Mouse (Mus musculus) c-Kit-positive CD71-positive TER-119-negative erythroid progenitor cells, embryonic 14.5 days (primary cell): ENCODE measurements around the gene Aldoc.
"Not testable (repeated sequence)": the region's sequence is repeated elsewhere in the genome, so short reads cannot be mapped to it uniquely, and the experiment has no call there.

Experiments used
- DNase-seq: peaks from one replicate; pipeline ENCODE4 v3.0.0-alpha.2; 2013; ENCODE audit warnings: low read depth

The Aldoc gene

DNA sequence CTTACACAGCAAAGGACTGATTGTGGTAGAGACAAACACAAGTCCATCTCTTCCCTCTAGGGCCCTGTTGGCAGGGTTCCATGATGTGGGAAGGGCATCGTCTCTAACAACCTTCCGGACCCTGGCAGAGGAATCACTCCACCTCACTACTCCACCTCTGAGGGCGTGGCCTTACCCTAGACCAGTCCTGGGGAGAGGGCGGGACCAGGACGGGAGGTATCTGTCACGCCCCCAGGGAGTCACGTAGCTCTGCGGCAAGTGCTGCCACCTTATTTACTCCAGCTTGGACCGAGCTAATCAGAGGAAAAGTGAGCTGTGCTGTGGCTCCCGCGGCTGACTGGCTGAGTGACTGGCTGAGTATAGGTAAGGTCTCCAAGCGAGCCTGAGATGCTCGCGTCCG lies at the start of gene Aldoc:
Gene Aldoc (plus strand): TSS at position 109 of the 400 bp plus-strand sequence.
- DNase-seq: peak; percentile 92

DNA sequence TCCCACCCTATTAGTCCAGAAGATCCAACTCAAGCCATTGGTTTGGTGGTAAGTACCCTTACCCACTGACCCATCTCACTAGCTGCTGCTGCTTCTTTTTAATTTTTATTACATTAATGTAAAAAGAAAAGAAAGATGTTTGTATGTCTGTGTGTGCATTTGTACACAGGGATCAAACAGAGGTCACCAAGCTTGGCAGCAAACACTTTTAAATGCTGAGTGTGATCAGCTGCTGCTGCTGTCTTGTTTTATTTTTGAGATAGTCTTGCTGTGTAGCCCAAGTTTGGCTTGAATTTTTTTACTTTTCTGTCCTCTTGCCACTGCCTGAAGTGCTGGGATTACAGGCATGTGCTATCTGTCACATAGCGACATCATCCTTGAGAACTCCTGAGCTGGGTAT lies 47.2 kb upstream of the Aldoc start:
- no peak for DNase-seq

DNA sequence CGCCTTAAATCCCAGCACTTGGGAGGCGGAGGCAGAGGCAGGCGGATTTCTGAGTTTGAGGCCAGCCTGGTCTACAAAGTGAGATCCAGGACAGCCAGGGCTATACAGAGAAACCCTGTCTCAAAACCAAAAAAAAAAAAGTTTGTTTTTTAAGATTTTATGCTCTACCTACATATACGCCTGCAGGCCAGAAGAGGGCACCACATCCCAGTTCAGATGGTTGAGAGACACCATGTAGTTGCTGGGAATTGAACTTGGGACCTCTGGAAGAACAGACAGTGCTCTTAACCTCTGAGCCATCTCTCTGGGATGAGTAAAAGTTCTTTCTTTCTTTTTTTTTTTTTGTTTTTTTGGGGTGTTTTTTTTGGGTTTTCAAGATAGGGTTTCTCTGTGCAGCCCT lies 46.6 kb upstream of the Aldoc start:
- not testable (repeated sequence) for DNase-seq

DNA sequence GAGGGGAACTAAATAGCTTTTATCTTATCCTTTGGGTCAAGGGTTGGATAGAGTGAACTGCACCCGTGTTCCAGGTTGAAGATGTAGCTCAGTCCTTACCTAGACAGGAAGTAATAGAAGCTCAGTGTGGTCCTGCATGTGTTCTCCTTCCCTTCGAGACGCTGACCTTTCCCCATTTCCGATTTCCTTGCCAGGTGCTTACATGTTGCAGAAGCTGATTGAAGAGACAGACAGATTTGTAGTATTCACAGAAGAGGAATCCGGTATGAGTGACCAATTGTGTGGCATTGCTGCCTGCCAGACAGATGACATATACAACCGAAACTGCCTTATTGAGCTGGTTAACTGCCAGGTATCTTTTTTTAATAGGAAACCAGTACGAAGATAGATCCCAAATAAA lies 43.9 kb upstream of the Aldoc start:
- no peak for DNase-seq

DNA sequence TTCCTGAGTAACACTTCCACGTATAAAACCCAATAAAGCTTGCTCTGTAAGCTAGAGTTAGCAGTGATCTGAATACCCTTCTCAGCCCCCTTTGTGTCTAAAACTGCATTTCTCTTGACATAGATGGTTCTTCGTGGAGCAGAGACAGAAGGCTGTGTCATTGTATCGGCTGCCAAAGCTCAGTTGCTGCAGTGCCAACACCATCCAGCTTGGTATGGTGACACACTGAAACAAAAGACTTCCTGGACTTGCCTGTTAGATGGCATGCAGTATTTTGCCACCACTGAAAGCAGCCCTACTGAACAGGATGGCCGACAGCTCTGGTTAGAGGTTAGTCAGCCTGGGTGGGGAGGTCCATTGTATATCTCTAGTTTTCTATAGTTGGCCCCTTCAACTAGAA lies 43.2 kb upstream of the Aldoc start:
- no peak for DNase-seq

DNA sequence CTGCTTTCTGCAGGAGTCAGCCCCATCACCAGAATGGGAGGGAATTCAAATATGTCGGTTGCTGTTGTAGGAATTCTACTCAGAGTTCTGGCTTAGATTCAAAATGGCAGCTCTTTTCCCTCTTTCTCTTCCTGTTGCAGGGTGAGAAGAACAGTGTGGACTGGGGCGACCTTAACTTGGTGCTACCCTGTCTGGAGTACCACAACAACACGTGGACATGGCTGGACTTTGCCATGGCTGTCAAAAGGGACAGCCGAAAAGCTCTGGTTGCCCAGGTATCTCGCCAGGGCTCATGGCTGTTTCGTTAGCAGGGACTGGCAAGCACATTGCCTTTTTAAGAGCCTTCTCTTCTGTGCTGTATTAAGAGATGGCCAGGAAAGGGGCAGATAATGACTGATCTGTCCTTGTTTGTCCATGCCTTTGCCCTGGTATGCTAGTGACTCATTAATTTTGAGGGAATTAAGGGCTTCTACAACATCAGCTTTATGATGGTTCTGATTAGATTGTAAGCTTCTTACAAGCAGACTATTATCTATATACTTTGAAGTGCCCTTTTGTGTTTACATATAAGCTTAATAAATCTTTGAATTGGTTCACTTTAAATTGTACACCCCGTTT lies 33.5 kb upstream of the Aldoc start:
- no peak for DNase-seq

DNA sequence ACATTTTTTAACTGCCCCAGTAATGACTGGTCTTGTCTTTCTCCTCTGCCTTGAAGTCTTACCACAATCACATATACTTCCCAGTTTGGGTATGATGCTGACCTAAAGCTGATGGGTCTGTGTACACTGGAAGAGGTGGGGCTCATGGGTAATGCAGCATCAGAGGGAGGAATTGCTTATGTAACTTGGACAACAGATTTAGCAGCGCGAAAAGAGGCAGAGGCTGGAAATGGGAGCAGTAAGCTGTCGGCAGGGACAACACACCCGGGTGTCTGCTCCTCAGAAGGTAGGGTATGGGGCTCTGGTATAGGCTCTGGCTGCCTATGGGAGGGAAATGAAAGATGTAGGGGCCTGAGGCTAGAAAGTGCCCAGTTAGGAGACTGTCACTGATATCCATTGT lies 32.1 kb upstream of the Aldoc start, which contains the start of gene BC030499:
Gene BC030499 (plus strand): TSS at position 188 of the 400 bp plus-strand sequence.
- no peak for DNase-seq

DNA sequence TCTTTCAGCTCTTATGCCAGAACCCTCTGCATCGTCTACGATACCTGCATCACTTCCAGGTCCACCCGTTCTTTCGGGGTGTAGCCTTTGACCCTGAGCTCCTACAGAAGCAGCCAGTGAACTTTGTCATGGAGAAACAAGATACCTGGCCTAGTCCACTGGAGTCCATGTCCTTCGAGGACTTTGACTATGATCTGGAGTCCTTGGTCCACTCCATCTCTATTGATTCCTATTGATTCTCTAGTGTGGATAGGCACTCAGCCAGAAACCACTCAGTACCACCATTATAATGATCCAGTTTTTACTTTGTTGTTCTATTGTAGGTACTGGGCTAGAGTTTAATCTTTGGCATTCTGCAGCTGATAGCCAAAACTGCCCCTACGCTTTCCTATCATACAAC lies 28.2 kb upstream of the Aldoc start:
- DNase-seq: no peak

DNA sequence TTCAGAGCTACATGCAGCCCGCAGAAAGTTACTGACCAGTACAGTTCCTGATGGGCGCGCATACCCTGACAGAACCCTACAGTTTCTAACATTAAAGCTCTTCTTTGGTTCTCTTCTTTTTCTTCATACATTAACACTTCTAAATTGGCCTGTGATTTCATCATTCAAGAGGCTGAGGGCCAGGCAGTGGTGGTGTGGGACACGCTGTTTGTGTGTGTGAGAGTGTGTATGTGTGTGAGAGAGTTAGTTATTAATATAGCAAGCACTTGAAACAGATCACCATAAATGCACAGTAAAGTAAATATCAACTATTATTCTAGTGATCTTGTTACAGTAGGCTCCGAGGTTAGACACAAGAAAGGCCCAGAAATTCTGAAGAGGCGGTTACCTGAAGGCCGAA lies 21.9 kb upstream of the Aldoc start:
- no peak for DNase-seq

DNA sequence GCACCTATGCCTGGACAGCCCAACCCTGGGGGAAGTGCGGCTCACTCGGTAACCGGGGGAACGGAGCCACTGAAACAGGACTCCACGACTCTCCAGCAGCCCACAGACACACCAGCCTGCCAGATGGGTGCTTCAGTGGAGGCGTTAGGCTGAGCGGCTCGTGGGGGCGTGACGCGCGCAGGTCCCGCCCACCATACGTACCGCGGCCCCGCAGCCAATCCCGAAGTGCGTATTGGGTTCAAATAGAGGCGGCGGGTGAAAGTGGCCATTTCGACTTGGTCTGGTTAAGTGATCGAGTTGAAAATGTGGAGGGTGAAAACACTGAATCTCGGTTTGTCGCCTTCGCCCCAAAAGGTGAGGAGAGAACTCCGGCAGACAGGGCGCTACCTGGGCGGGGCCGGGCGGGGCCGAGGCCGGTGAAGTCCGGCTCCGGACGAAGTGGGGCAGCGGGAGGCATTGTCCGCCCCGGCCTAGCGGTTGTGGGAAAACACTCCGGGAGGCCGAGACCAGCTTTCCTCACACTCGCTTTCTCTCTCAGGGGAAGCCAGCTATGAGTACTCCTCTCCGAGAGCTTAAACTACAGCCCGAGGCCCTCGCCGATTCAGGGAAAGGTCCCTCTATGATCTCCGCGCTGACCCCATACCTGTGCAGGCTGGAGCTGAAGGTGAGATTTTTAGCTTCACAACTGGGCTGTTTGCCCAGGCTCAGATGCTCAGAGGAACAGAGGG lies 21.2 kb upstream of the Aldoc start, which contains the start of gene Spag5:
Gene Spag5 (plus strand): TSS at position 173 of the 728 bp plus-strand sequence.
- DNase-seq: peak; percentile 83

DNA sequence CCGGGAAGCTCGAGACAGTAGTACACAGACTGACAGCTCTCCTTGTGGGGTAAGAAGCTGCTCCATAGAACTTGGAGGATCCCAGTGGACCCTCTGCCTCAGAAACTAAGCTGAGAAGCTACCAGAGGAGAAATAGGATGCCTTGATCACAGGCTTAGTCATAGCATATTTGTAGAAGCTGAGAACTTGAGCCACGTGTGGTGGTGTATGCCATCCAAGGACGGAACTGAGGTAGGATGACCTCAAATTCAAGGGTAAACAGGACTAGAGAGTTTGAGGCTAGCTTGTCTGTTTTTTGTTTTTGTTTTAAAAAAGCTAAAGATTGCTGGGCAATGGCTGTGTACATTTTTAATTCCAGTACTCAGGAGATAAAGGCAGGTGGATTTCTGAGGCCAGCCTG lies 17.5 kb upstream of the Aldoc start:
- DNase-seq: no peak

DNA sequence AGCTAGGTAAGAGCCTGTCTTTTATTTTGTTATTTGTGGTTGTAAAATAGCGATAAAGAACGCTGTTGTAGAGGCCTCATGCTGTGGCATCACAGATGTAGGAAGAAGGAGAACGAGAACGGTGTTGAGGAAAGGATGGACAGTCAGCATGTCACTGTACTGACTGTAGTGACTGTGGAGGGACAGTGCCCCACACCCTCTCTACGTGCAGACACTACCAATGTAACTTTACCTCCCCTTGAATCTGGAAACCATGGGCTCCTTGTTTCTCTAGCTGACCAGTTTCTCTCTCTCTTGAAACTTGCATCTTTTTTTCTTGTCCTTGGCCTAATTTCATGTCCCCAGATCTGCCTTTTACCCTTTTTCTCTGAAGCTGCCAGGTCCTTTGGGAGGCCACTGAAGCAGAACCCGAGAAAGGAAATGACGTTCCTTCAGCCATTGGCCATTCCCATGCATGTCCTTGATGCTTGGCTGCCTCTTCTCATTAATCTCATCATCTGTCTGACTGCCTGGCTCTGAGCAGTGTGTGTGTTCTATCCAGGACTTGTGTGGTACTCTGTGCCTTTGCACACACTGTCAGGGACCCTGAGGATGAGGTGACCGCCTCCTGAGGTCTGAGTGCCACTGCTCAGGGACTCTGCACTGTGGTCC lies 11.8 kb upstream of the Aldoc start:
- DNase-seq: no peak

DNA sequence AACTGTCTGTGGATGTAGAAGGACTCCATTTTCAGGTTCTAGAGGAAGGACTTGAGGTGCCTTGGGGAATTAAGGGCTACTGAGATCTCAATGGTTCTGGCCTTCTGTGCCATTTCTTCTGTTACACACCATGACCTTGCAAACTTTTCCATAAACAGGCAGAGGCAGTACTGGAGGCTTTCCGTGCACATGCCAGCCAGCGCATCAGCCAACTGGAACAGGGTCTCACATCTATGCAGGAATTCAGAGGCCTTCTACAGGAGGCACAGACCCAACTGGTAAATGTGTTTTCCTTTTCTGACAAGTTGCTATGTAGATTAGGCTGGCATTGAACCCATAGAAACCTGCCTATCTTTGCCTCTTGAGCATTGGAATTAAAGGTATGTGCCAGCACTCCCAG lies 9.1 kb upstream of the Aldoc start:
- DNase-seq: no peak

DNA sequence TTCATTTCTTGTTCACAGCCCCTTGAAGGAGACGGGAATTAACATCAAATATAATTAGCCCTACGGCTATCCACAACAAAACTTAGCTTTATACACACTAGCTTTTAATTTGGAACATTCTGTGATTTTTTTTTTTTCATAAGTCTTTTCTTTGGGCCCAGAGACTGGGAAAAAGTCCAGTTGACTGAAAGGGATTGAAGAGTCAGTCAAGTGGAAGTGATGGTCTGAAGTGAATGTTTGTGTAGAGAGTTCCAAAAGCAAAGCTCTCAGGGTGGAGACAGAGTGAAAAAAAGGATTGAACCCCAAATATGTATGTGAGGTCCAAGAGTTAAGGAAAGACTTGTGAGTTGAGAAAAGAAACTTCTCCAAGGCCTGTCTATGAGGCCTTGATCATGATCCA lies 4.4 kb upstream of the Aldoc start:
- no peak for DNase-seq

DNA sequence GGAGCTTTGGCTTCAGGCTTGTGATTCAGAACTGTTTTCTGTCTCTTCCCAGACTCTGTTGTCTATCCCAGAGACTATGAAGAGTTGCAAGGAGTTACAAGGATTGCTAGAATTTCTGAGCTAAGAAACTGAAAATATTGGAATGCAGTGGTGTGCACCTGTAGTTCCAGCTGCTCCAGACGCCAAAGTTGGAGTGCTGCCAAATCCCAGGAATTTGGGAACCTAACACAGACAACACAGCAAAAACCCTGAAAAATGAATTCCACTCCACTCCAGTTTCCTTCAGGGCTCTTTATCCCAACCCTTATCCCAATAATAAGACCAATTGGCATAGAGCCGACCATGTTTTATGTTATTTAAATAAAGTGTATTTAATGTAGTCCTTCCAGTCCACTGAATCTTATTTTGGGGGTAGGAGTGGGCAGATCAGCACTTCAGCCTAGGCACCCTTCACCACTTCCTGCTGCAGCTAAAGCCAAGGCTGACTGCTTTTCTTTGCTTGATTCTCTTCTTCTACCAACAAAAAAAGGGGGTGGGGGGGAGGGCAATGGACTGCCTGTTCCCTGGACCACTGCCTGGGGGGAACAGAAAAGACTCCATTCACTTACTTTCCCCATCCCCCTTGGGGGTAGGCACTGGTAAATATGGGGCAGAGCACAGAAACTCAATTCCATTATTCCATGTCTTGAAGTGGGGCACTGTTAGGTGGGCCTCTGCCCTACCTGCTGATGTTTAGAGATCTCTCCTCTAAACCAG lies 514 bp upstream of the Aldoc start:
- no peak for DNase-seq

DNA sequence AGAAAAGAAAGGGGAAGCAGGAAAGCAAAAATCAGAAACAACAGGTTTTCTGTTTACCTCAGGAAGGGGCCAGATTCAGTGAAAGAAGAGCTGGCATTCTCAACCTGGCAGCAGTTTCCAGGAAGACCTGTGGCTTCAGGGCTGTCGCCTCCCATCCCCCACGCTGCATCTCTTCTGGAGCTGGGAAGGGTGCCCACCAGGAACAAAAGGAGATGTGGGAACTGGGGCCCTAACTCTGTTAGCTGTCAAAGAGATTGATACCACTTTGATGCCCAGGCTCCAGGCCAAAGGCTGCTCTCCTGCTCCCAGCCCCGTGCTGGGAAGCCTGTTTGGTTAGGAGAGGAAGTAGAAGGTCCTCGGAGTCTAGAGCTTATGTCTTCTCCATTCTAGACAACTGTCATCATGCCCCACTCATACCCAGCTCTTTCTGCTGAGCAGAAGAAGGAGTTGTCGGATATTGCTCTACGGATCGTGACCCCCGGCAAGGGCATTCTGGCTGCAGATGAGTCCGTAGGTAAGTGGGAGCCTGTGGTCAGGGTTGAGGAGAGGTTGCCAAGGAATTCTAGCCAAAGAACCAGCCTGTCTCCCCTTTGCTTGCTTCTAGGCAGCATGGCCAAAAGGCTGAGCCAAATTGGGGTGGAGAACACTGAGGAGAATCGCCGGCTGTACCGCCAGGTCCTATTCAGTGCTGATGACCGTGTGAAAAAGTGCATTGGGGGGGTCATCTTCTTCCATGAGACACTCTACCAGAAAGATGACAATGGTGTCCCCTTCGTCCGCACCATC lies 1.4 kb downstream of the Aldoc start:
- no peak for DNase-seq

DNA sequence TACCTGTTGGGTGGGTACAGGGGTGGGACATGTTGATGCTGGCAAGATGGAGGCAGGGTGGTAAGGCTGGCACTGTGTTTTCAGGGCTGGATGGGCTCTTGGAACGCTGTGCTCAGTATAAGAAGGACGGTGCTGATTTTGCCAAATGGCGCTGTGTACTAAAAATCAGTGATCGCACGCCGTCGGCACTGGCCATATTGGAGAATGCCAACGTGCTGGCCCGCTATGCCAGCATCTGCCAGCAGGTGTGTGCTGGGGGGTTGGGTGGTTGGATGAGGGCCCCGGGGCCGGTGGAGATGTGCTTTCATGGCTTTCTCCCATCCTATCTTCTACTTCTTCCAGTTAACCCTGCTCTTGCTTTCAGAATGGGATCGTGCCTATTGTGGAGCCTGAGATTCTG lies 2.2 kb downstream of the Aldoc start:
- no peak for DNase-seq

DNA sequence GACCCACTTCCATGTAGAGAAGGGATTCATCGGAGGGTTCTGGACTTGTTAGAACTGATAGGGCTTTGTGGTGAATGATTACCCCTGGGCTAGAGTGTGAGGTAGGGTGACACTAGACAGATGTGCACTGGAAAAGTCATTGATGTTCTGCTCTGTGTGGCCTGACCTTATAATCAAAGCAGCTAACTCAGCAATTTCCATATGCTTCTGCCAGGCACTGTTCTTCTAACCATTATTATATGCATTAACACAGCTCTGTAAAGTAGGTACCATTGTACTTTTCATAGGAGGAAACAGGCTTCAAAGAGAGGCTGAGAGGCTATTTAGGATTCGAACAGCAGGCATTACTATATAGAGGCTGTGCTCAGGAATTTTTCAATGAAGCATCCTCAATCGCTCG lies 4.4 kb downstream of the Aldoc start:
- DNase-seq: no peak

DNA sequence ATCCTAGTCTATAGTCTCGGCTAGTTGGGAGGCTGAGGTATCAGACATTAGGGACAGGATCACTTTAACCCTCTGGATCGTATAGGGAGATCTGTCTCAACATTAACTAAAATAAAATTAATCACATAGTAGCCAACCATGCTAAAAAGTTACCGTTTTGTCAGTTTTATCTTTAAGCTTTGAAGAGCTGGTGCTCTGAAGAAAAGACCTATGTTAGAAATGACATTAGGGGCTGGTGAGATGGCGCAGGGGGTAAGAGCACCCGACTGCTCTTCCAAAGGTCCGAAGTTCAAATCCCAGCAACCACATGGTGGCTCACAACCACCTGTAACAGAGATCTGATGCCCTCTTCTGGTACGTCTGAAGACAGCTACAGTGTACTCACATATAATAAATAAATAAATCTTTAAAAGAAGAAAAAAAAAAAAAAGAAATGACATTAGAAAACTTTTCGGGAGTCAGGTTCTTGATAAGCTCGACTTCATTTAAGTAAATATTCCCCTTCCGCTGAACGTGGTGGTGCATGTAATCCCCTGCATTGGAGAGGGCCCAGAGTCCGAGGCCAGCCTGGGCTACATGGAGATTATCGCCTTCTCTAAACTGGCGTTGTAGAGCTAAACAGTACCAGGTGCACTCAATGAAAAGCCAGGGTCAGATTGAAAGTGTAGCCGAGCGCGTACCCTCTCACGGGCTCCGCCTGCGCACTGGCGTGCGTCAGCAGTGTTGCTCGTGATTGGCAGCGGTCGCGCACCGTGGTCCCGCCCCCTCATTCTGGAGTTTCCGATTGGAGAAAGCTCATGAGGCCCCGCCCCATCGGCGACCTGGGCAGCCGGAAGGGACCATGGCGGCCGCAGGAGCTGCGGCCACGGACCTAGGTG lies 5.1 kb downstream of the Aldoc start, which contains the start of gene Pigs:
Gene Pigs (plus strand): TSS at position 782 of the 878 bp plus-strand sequence.
- DNase-seq: peak; percentile 93

DNA sequence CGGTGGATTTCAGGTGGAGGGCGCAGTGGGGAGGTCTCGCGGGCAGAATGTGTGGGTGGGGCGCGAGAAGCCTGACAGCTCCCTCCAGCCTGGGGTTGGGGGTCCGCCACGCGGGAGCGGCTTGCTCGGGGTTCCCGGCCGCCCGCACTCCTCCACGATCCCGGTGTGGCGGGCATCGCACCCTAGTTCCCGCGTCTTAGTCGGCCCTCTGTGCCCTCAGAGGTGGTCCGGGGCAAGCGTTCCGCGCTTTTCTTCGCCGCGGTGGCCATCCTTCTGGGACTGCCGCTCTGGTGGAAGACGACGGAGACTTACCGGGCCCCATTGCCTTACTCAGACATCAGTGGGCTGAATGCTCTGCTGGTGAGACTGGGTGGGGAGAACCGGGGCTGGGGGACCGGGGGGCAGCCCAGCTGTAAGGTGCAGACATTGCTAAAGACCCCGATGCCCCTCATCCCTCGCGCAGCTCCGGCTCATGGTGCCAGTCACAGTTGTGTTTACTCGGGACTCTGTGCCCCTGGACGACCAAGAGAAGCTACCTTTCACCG lies 5.8 kb downstream of the Aldoc start:
- DNase-seq: no peak
